Mouse (Mus musculus): ENCODE measurements around the gene Tagap1.
"Not testable (repeated sequence)": the region's sequence is repeated elsewhere in the genome, so short reads cannot be mapped to it uniquely, and the experiment has no call there.

- TF ChIP-seq CTCF, EP300 (IDR thresholded peaks at IDR 0.05; ENCODE audit: low read depth): not testable (repeated sequence)
Observed at GRCm38 (mm10) chr17:6996826-6997225, 35.9 kb upstream of the Tagap1 start.

Data from liver, embryonic 14.5 days (tissue).